Mouse (Mus musculus): ENCODE measurements around the gene Timeless.

DNA sequence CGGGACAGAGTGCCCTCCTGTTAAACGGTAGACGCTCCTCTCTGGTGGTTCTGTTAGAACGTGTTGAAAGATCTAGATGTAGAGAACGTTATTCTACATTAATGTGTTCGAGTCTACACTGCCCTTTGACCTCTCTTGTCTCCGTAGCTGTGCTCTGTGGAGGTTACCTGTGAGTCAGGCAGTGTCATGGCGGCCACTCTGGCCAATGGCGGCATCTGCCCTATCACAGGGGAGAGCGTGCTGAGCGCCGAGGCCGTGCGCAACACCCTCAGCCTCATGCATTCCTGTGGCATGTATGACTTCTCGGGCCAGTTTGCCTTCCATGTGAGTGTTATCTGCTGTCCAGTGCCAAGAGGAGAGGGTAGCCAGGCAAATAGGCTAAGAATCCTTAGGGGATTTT lies 26.9 kb upstream of the Timeless start:
- no peak for TF ChIP-seq E2F4 (IDR thresholded peaks at IDR 0.05; ENCODE audit: insufficient read depth)
- no peak for TF ChIP-seq POLR2A (IDR thresholded peaks at IDR 0.05; ENCODE audit: insufficient read length, low read depth)
- TF ChIP-seq USF1 (IDR thresholded peaks at IDR 0.05; ENCODE audit: low read depth), result no peak
- no peak for TF ChIP-seq TCF12 (IDR thresholded peaks at IDR 0.05; ENCODE audit: insufficient read depth, poor library complexity, severe bottlenecking)
- TF ChIP-seq MYOD1 (IDR thresholded peaks at IDR 0.05; ENCODE audit: control insufficient read depth in 1 of 3, insufficient read length in 2 of 3, low read depth in 2 of 3), result no peak
- no peak for TF ChIP-seq CEBPB (IDR thresholded peaks at IDR 0.05; ENCODE audit: insufficient read depth, poor library complexity, severe bottlenecking)
- no peak for TF ChIP-seq POLR2AphosphoS2 (IDR thresholded peaks at IDR 0.05; ENCODE audit: insufficient read length, low read depth)
- TF ChIP-seq SRF (IDR thresholded peaks at IDR 0.05; ENCODE audit: control insufficient read depth, insufficient read length, low read depth), result no peak
- no peak for TF ChIP-seq MYOG (IDR thresholded peaks at IDR 0.05; ENCODE audit: control insufficient read depth in 1 of 3, insufficient read depth in 1 of 3, insufficient read length in 2 of 3, low read depth in 2 of 3)
- TF ChIP-seq MAX (IDR thresholded peaks at IDR 0.05; ENCODE audit: low read depth), result no peak
- no peak for TF ChIP-seq REST (IDR thresholded peaks at IDR 0.05; ENCODE audit: insufficient read depth, insufficient read length)
- no peak for TF ChIP-seq TCF3 (IDR thresholded peaks at IDR 0.05; ENCODE audit: insufficient read length, low read depth)

All from myocyte (in vitro differentiated cells).